Mouse (Mus musculus) brain, embryonic 14.5 days (tissue): ENCODE data around the gene Nr3c2. TPM values are rescaled to one million over a fixed set of nuclear protein-coding genes. Genes with fewer than 3 reads are reported as not detected.
A peak's percentile ranks its signal among the peaks of the same experiment; 100 is the strongest.

ENCODE experiments used
- DNase-seq: peaks from one replicate; pipeline ENCODE4 v3.0.0-alpha.2; 2011; ENCODE audit warnings: low read depth
- CTCF ChIP-seq: fragments of 200-500 bp; IDR thresholded peaks from 2 replicates; pipeline ENCODE4 v1.5.1; 2012; ENCODE audit warnings: inconsistent platforms, mild to moderate bottlenecking, moderate library complexity, borderline replicate concordance; ENCODE audit not compliant: insufficient read depth, insufficient read length; ENCODE audit errors: extremely low read depth
- POLR2A ChIP-seq: fragments of 200-500 bp; IDR thresholded peaks from 2 replicates; pipeline ENCODE4 v1.6.1; 2012; ENCODE audit warnings: mild to moderate bottlenecking, inconsistent platforms, borderline replicate concordance; ENCODE audit not compliant: poor library complexity, insufficient read depth, insufficient read length, severe bottlenecking; ENCODE audit errors: extremely low read depth
- polyA plus RNA-seq: library from polyadenylated mRNA; depleted of rRNA; stranded (reverse); fragments of >200 nt; gene quantifications from 2 replicates; pipeline ENCODE4 v1.2.3, GENCODE M21; 2012

Nr3c2 gene
- polyA plus RNA-seq, 1 experiment: 1.5 TPM

DNA sequence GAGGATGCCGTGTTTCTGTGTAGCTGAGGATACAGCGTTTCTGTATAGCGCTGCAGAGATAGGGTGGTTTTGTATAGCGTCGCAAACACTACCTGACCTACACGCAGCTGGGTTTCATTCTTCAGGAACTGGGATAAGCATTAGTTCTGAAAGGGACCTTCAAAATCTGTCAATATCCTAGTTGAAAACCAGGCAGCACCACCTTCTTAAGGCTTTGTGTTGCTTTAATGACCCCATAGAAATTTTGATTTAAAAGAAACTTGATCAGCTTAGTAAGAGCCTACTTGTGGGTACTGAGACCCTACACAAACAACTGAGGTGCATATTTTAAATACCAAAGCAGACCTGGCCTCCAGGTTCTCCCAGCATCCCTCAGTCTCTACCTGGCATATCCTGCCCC is 372.9 kb downstream of the Nr3c2 start:
- TF ChIP-seq POLR2A (no peak), CTCF (no peak)

GRCm38 (mm10) chr8:77275571-77275970 is 376.3 kb downstream of the Nr3c2 start:
- DNase-seq: no peak
- TF ChIP-seq POLR2A (no peak), CTCF (no peak)

More for the DNA sequence above, 372.9 kb downstream of the Nr3c2 start:
- DNase-seq: no peak

GRCm38 (mm10) chr8:77276827-77277226 is 377.6 kb downstream of the Nr3c2 start:
- DNase-seq: no peak
- TF ChIP-seq POLR2A (no peak), CTCF (no peak)

DNA sequence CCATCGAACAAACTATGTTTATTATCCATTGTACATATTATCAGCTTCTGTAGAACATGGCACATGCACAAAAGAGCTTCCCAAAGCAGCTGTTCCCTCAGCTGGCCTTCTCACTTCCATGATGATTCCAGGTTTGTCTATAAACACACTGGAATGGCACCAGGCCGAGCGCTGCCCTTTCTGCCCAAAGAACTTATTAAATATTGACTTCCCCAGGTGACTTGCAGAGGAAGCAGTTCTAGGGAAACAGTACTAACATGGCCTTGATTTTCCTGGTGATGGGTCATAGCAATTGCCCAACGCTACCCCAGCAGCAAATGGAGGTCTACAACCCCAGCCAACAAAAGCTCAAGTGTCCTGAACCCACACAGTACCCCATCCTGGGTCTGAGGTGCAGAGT is 379.0 kb downstream of the Nr3c2 start:
- no peak for TF ChIP-seq POLR2A
- no peak for TF ChIP-seq CTCF
- DNase-seq: no peak

- TF ChIP-seq CTCF (no peak), POLR2A (no peak)
- DNase-seq: peak; percentile 42
These were observed 380.7 kb downstream of the Nr3c2 start for GRCm38 (mm10) chr8:77279977-77280376.

- TF ChIP-seq POLR2A: no peak
- no peak for TF ChIP-seq CTCF
- no peak for DNase-seq
These were observed 383.5 kb downstream of the Nr3c2 start for GRCm38 (mm10) chr8:77282605-77283236.

DNA sequence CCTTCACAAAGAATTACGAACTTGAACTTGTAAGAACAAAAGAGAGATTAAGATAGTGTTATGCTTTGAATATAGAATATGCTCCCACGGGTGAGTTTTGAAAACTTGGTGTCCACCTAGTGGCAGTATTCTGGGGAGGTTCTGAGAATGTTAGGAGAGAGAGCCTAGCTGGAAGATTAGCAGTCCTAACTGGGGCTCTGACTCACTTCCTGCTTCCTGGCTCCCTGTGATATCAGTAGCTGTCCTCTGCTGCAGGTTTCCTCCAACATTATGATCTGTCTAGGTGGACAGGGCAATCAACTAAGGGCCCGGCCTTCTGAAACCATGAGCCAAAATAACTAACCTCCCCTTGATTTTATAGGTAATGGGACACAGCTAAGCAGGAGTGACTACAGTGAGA is 385.2 kb downstream of the Nr3c2 start:
- TF ChIP-seq POLR2A (no peak), CTCF (no peak)
- DNase-seq: no peak

GRCm38 (mm10) chr8:77288065-77288464 is 388.8 kb downstream of the Nr3c2 start:
- DNase-seq: no peak
- TF ChIP-seq CTCF (no peak), POLR2A (no peak)

- DNase-seq: peak; percentile 71
- no peak for TF ChIP-seq CTCF
- TF ChIP-seq POLR2A: no peak
These were observed 389.2 kb downstream of the Nr3c2 start for GRCm38 (mm10) chr8:77288492-77288891.

GRCm38 (mm10) chr8:77292120-77292519 is 392.9 kb downstream of the Nr3c2 start:
- no peak for DNase-seq
- TF ChIP-seq CTCF (no peak), POLR2A (no peak)

DNA sequence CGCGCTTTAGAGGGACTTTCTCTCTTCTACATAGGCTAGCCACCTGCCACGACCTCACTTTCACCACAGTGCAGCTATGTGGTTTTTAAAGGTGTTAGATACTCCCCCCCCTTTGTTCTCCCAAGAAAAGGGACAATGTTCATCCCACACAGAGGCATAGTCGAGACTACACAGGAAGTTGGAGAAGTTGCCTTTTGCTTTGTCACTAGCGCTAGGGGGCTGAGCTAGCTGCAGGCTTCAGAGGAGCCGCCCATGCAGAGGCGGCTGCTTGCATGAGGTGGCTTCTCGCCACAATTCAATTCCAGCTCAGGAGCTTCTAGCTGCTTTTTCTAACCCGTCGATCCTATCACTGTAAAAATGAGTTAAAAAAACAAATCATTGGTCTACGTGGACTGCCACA is 393.4 kb downstream of the Nr3c2 start:
- no peak for TF ChIP-seq POLR2A
- TF ChIP-seq CTCF: no peak
- DNase-seq: peak; percentile 45

GRCm38 (mm10) chr8:77294599-77294998 is 395.4 kb downstream of the Nr3c2 start:
- DNase-seq: peak; percentile 63

More at GRCm38 (mm10) chr8:77294599-77294998, 395.4 kb downstream of the Nr3c2 start:
- no peak for TF ChIP-seq CTCF
- TF ChIP-seq POLR2A: no peak
